Mouse (Mus musculus): ENCODE data around the gene Wbp1l. TPM values are rescaled to one million over a fixed set of nuclear protein-coding genes. Genes with fewer than 3 reads are reported as not detected.

Gene Wbp1l
- polyA plus RNA-seq, 1 experiment, result 50.6 TPM

DNA sequence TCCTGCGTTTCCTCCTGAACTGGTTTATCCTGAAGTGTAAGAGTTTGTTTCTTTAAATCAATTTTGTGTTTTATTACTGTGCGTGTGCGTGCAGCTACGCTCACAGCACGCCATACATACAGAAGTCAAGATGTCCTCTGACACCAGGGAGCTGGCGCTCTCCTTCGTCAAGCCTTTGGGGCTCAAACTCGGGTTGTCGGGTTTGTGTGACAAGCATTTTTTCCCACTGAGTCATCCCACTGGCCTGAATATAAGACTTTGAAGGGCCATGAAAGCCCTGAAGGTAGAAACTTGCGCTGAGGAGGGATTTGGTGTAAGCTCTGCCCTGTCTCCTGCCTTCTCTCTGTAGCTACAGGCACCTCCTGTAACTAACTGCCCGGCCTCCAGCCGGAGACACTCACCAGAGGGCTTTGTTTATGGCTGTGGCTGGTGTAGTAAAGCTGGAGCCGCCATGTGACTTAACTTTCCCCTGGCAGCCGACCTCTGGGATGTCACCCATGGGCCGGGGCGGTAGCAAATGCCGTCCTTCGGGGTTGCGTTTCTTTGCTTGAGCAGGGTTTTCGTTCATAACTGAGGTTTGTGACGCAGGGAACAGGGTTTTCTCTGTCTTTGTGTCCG lies 43.4 kb downstream of the Wbp1l start:
- TF ChIP-seq POLR2A (IDR thresholded peaks at IDR 0.05; ENCODE audit: low read depth, low read length), result no peak
- no peak for TF ChIP-seq CTCF (IDR thresholded peaks at IDR 0.05; ENCODE audit: borderline replicate concordance, insufficient read depth, low read length)
- peaks cover 48% of the 10 kb centered on the region for H3K4me1 ChIP-seq (ENCODE audit: control insufficient read depth, insufficient read depth, low read length)

GRCm38 (mm10) chr19:46643236-46643635 lies 44.4 kb downstream of the Wbp1l start:
- TF ChIP-seq CTCF (IDR thresholded peaks at IDR 0.05; ENCODE audit: borderline replicate concordance, insufficient read depth, low read length) (no peak), POLR2A (IDR thresholded peaks at IDR 0.05; ENCODE audit: low read depth, low read length) (no peak)
- H3K27ac ChIP-seq (ENCODE audit: insufficient read depth, low read length), result no peak overlapping the region
- H3K4me1 ChIP-seq (ENCODE audit: control insufficient read depth, insufficient read depth, low read length), result peaks cover 53% of the 10 kb centered on the region
- H3K4me3 ChIP-seq (ENCODE audit: insufficient read depth, low read length), result no peak overlapping the region

More for the DNA sequence above, 43.4 kb downstream of the Wbp1l start:
- H3K27ac ChIP-seq (ENCODE audit: insufficient read depth, low read length), result peak overlapping the region; percentile 34
- no peak overlapping the region for H3K4me3 ChIP-seq (ENCODE audit: insufficient read depth, low read length)

DNA sequence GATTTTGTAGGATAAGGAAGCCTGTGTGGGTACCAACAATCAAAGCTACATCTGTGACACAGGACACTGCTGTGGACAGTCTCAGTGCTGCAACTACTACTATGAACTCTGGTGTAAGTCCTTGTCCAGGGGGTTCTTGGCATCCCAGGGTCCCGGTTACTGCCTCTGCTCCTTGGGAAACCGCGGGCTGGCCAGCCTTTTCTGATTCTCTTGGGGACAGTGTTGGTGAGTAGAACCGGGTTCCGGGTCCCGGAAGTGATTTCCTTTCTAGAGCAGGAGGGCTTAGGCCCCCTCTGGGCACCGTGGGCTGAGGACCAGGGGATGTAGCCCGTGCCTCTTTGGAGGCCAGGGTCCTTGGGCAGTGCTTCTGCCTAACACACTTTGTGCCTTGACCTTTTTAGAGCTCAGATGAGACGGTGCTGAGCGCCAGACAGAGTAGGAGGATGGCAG lies 45.5 kb downstream of the Wbp1l start:
- Histone ChIP-seq H3K4me1 (ENCODE audit: control insufficient read depth, insufficient read depth, low read length) (peaks cover 53% of the 10 kb centered on the region), H3K27ac (ENCODE audit: insufficient read depth, low read length) (peak overlapping the region; percentile 56)
- no peak for TF ChIP-seq POLR2A (IDR thresholded peaks at IDR 0.05; ENCODE audit: low read depth, low read length)
- no peak for TF ChIP-seq CTCF (IDR thresholded peaks at IDR 0.05; ENCODE audit: borderline replicate concordance, insufficient read depth, low read length)

GRCm38 (mm10) chr19:46644793-46645602 lies 46.1 kb downstream of the Wbp1l start:
- Histone ChIP-seq H3K27ac (ENCODE audit: insufficient read depth, low read length) (peak overlapping the region; percentile 56), H3K4me1 (ENCODE audit: control insufficient read depth, insufficient read depth, low read length) (peaks cover 51% of the 10 kb centered on the region), H3K4me3 (ENCODE audit: insufficient read depth, low read length) (no peak overlapping the region)
- TF ChIP-seq POLR2A (IDR thresholded peaks at IDR 0.05; ENCODE audit: low read depth, low read length), result no peak
- TF ChIP-seq CTCF (IDR thresholded peaks at IDR 0.05; ENCODE audit: borderline replicate concordance, insufficient read depth, low read length), result no peak

More for the DNA sequence above, 45.5 kb downstream of the Wbp1l start:
- H3K4me3 ChIP-seq (ENCODE audit: insufficient read depth, low read length), result no peak overlapping the region

DNA sequence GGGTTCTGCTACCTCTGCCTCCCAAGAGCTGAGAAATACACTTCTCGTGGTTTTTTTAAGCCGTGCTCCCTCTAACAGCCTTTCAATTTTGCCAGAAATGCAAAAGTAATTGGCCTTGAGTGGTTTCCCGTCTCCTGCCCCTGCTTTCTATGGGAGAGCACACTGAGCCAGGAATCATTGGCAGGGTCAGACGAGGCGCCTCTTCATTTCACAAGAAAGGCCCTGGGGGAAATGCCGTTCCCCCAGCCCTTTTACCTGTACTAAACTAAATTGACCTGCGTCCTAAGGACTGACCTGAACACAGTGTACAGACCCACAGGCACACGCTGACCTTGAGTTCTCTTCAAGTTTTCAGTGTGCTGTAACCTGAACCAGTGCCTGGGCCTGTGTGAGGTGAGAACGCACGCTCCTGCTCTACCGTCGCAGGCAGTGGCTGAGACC lies 47.2 kb downstream of the Wbp1l start:
- TF ChIP-seq POLR2A (IDR thresholded peaks at IDR 0.05; ENCODE audit: low read depth, low read length) (no peak), CTCF (IDR thresholded peaks at IDR 0.05; ENCODE audit: borderline replicate concordance, insufficient read depth, low read length) (no peak)
- Histone ChIP-seq H3K4me3 (ENCODE audit: insufficient read depth, low read length) (no peak overlapping the region), H3K4me1 (ENCODE audit: control insufficient read depth, insufficient read depth, low read length) (peaks cover 47% of the 10 kb centered on the region), H3K27ac (ENCODE audit: insufficient read depth, low read length) (no peak overlapping the region)

DNA sequence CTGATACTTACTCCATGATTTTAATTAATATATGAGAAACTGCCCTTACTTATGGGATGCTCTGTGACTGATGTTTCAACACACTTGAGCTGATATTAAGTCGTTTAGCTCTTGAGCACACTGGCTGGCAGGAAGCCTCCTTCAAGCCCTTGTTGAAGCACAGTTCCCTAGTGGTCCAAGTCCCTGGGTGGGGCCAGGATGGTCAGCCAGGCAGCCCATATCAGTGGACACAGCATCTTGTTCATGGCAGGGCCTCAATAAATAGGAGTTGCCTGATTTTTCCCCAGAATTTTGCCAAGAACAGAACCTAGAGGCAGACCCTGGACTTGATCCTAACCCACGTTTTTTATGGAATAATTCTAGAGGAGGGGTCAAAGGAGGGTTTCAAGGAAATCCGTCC lies 48.4 kb downstream of the Wbp1l start:
- Histone ChIP-seq H3K4me1 (ENCODE audit: control insufficient read depth, insufficient read depth, low read length) (peaks cover 39% of the 10 kb centered on the region), H3K27ac (ENCODE audit: insufficient read depth, low read length) (no peak overlapping the region), H3K4me3 (ENCODE audit: insufficient read depth, low read length) (no peak overlapping the region)
- no peak for TF ChIP-seq CTCF (IDR thresholded peaks at IDR 0.05; ENCODE audit: borderline replicate concordance, insufficient read depth, low read length)
- TF ChIP-seq POLR2A (IDR thresholded peaks at IDR 0.05; ENCODE audit: low read depth, low read length), result no peak

GRCm38 (mm10) chr19:46647850-46648249 lies 49.0 kb downstream of the Wbp1l start:
- Histone ChIP-seq H3K27ac (ENCODE audit: insufficient read depth, low read length) (no peak overlapping the region), H3K4me3 (ENCODE audit: insufficient read depth, low read length) (no peak overlapping the region), H3K4me1 (ENCODE audit: control insufficient read depth, insufficient read depth, low read length) (peaks cover 33% of the 10 kb centered on the region)
- TF ChIP-seq POLR2A (IDR thresholded peaks at IDR 0.05; ENCODE audit: low read depth, low read length) (no peak), CTCF (IDR thresholded peaks at IDR 0.05; ENCODE audit: borderline replicate concordance, insufficient read depth, low read length) (no peak)

DNA sequence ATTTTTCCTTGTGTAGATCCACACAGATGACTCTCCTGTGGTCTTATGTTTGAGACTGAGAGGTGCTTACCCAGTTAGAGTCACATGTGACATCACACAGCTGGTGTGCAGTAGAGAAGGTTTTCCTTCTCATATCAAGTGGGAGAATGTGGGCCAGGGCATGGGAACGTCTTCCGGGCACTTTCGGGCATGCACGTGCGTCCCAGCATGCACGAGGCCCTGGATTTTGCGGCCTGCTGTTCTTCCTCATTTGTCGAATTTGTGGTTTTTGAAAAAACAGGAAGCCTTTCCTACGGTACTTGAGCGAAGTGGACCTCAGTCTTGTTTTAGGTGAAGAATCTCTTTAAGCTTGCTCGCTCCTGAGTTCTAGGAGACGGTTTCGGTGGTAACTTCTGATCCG lies 49.7 kb downstream of the Wbp1l start:
- H3K4me3 ChIP-seq (ENCODE audit: insufficient read depth, low read length), result no peak overlapping the region
- no peak for TF ChIP-seq CTCF (IDR thresholded peaks at IDR 0.05; ENCODE audit: borderline replicate concordance, insufficient read depth, low read length)
- TF ChIP-seq POLR2A (IDR thresholded peaks at IDR 0.05; ENCODE audit: low read depth, low read length), result no peak
- peaks cover 26% of the 10 kb centered on the region for H3K4me1 ChIP-seq (ENCODE audit: control insufficient read depth, insufficient read depth, low read length)
- H3K27ac ChIP-seq (ENCODE audit: insufficient read depth, low read length), result no peak overlapping the region

GRCm38 (mm10) chr19:46653188-46653587 lies 54.3 kb downstream of the Wbp1l start:
- TF ChIP-seq POLR2A (IDR thresholded peaks at IDR 0.05; ENCODE audit: low read depth, low read length), result no peak
- TF ChIP-seq CTCF (IDR thresholded peaks at IDR 0.05; ENCODE audit: borderline replicate concordance, insufficient read depth, low read length), result no peak
- Histone ChIP-seq H3K27ac (ENCODE audit: insufficient read depth, low read length) (no peak overlapping the region), H3K4me1 (ENCODE audit: control insufficient read depth, insufficient read depth, low read length) (no peaks in the 10 kb centered on the region), H3K4me3 (ENCODE audit: insufficient read depth, low read length) (no peak overlapping the region)

Data from embryonic fibroblast, embryonic 13.5 days (primary cell).